Mouse (Mus musculus) liver, embryonic 14.5 days (tissue): ENCODE data around the gene Fip1l1.

ENCODE experiments used
- CTCF ChIP-seq: IDR thresholded peaks from 2 replicates; pipeline ENCODE4 v1.5.1; 2016; ENCODE audit warnings: antibody characterized with exemption, low read depth, control low read depth
- EP300 ChIP-seq: IDR thresholded peaks from 2 replicates; pipeline ENCODE4 v1.6.1; 2016; ENCODE audit warnings: antibody characterized with exemption, low read depth

DNA sequence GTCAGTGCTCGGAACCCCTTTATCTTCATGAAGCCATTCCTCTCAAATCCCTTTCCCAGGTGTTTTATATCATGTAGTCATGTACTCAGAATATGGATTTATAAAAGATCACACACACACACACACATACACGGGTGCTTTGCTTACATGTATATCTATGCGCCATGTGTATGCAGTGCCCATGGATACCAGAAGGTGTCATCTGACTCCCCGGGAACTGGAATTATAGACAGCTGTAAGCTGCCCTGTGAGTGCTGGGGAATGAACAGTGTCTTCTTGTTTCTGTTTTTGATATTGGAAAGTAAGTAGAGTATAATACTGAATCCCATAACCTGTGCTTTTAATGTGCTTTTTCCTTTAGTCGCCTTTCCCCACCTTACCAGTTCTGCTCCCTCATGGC lies 56.2 kb downstream of the Fip1l1 start:
- no peak for TF ChIP-seq CTCF
- TF ChIP-seq EP300 = no peak
